ENCODE assay signal across 8 mouse cellular contexts in the genomic region with DNA sequence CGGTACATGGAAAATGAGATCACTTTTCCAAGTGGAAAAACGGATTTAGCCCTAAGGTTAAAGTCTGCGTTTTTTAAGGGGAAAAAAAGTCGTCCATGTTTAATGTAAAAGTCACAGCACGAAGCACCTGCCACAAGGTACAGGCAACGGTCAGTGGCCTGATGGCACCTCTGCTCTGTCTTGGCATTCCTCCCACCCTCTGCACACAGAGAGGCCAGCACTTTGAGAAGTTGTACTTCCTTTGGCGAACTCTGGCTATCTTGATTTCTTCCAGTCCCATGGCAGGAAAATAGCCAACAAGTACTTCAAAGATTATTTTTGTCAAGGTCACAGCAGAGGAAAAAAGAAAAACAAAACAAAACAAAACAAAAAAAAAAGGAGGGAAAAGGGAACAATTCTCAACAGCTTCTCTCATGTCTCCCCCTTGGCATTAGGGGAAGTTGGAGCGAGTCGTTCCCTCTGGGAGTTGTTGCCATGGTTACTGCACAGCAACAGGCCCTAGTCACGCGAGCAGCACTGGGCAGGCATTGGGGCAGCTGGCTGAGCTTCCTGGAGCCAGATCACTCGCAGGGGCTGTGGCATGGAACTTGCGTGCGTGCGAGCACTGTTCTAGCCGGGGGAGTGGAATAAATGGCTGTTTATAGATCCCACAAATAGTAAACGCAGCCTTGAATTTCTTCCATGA. TPM values are rescaled to one million over a fixed set of nuclear protein-coding genes. Genes with fewer than 3 reads are reported as not detected.
DNase-seq lines count a peak whose midpoint lies in the region; ATAC-seq lines count a peak whose summit lies in the region.

No protein-coding gene starts in this region.

- 30% methylated on average over 17 of the region's 17 CpGs for WGBS in heart, embryonic 11.5 days (ENCODE audit: insufficient replicate concordance)
- WGBS in kidney, embryonic 14.5 days = 33% methylated on average over 17 of the region's 17 CpGs
- 17% methylated on average over 17 of the region's 17 CpGs for WGBS in limb, embryonic 15.5 days

- no peaks in the 10 kb centered on the region for H3K4me1 ChIP-seq in heart, embryonic 11.5 days (ENCODE audit: control insufficient read depth, insufficient read depth, low read length)
- H3K4me1 ChIP-seq in kidney, embryonic 14.5 days (ENCODE audit: control insufficient read depth, insufficient read depth, low read length) = no peaks in the 10 kb centered on the region
- peaks cover 13% of the 10 kb centered on the region for H3K4me1 ChIP-seq in limb, embryonic 15.5 days

- peak overlapping the region; percentile 25 for H3K4me2 ChIP-seq in heart, embryonic 11.5 days
- H3K4me2 ChIP-seq in kidney, embryonic 14.5 days (replicated peaks; ENCODE audit: low read depth, low read length) = 0 out of 2 replicates have a peak overlapping the region, but pooled peaks have one; percentile 1
- H3K4me2 ChIP-seq in limb, embryonic 15.5 days = peak overlapping the region; percentile 27

- no peaks in the 10 kb centered on the region for H3K36me3 ChIP-seq in heart, embryonic 11.5 days (ENCODE audit: control insufficient read depth, insufficient read depth, low read length)
- no peaks in the 10 kb centered on the region for H3K36me3 ChIP-seq in kidney, embryonic 14.5 days (ENCODE audit: control insufficient read depth, insufficient read depth, low read length)
- H3K36me3 ChIP-seq in limb, embryonic 15.5 days = no peaks in the 10 kb centered on the region

- peak; percentile 73 to 79 for DNase-seq in cerebellum, postnatal 14 days
- DNase-seq in cerebellum, adult 8-10 months = no peak
- DNase-seq in fibroblast of lung, adult 2 months (ENCODE audit: low read depth) = peak; percentile 54
- DNase-seq in neural tube, embryonic 10.5 days (ENCODE audit: extremely low spot score, low spot score) = peak; percentile 63
- peak; percentile 46 for DNase-seq in urinary bladder, postnatal 25 days (ENCODE audit: low spot score)

- no peaks in the 10 kb centered on the region for H3K9me3 ChIP-seq in heart, embryonic 11.5 days (replicated peaks; ENCODE audit: control insufficient read depth, low read length)
- H3K9me3 ChIP-seq in kidney, embryonic 14.5 days (ENCODE audit: control insufficient read depth, low read length) = no peaks in the 10 kb centered on the region
- no peaks in the 10 kb centered on the region for H3K9me3 ChIP-seq in limb, embryonic 15.5 days

- H3K27me3 ChIP-seq in heart, embryonic 11.5 days (ENCODE audit: control insufficient read depth, insufficient read depth, low read length) = no peaks in the 10 kb centered on the region
- H3K27me3 ChIP-seq in kidney, embryonic 14.5 days (ENCODE audit: control insufficient read depth, insufficient read depth, low read length) = no peaks in the 10 kb centered on the region; the same call in 1 of the 2 replicates
- H3K27me3 ChIP-seq in limb, embryonic 15.5 days = no peaks in the 10 kb centered on the region

- ATAC-seq in heart, embryonic 11.5 days (replicated peaks; ENCODE audit: insufficient number of reproducible peaks, low FRiP score, low TSS enrichment) = peak; percentile 76; the same call in 1 of the 2 replicates
- peak; percentile 92 for ATAC-seq in kidney, embryonic 14.5 days (ENCODE audit: low FRiP score, low TSS enrichment)
- ATAC-seq in limb, embryonic 15.5 days (ENCODE audit: insufficient number of reproducible peaks, low FRiP score, low TSS enrichment, low read depth) = peak; percentile 90

- H3K9ac ChIP-seq in heart, embryonic 11.5 days (ENCODE audit: low read depth, low read length) = no peak overlapping the region
- H3K9ac ChIP-seq in kidney, embryonic 14.5 days (ENCODE audit: low read depth, low read length) = no peak overlapping the region
- H3K9ac ChIP-seq in limb, embryonic 15.5 days = no peak overlapping the region

- H3K27ac ChIP-seq in heart, embryonic 11.5 days (ENCODE audit: low read depth, low read length) = no peak overlapping the region
- no peak overlapping the region for H3K27ac ChIP-seq in kidney, embryonic 14.5 days (ENCODE audit: low read depth, low read length)
- peak overlapping the region; percentile 85 for H3K27ac ChIP-seq in limb, embryonic 15.5 days

- H3K4me3 ChIP-seq in heart, embryonic 11.5 days (ENCODE audit: low read depth, low read length) = no peak overlapping the region
- no peak overlapping the region for H3K4me3 ChIP-seq in kidney, embryonic 14.5 days (ENCODE audit: low read length)
- H3K4me3 ChIP-seq in limb, embryonic 15.5 days = 0 out of 2 replicates have a peak overlapping the region, but pooled peaks have one; percentile 9

RNA-seq across cellular contexts. Expression of a gene that starts 36.8 kb away (rescaled TPM):
- polyA plus RNA-seq in heart, embryonic 11.5 days (2014; fragmentation: Nextera tagmentation; extraction: Ambion mirVana) = 58.0 and 64.4 TPM in 2 replicates
- 65.8 and 83.2 TPM in 2 replicates for polyA plus RNA-seq in kidney, embryonic 14.5 days (2014; fragmentation: Nextera tagmentation; extraction: Ambion mirVana)
- 79.0 and 82.2 TPM in 2 replicates for polyA plus RNA-seq in limb, embryonic 15.5 days (2015; fragmentation: Nextera tagmentation; extraction: Ambion mirVana)

RNA-seq across cellular contexts. Expression of a gene that starts 46.8 kb away (rescaled TPM):
- polyA plus RNA-seq in heart, embryonic 11.5 days (2014; fragmentation: Nextera tagmentation; extraction: Ambion mirVana) = 0.70 and 0.76 TPM in 2 replicates
- polyA plus RNA-seq in kidney, embryonic 14.5 days (2014; fragmentation: Nextera tagmentation; extraction: Ambion mirVana) = 0.39 and 0.65 TPM in 2 replicates
- 3.9 and 4.0 TPM in 2 replicates for polyA plus RNA-seq in limb, embryonic 15.5 days (2015; fragmentation: Nextera tagmentation; extraction: Ambion mirVana)
